Mouse (Mus musculus): ENCODE data around the gene Nxn. TPM values are rescaled to one million over a fixed set of nuclear protein-coding genes. Genes with fewer than 3 reads are reported as not detected.
A peak's percentile ranks its signal among the peaks of the same experiment; 100 is the strongest.

Gene Nxn
- polyA plus RNA-seq, 1 experiment from 2014 or later: 2.6 TPM

- Histone ChIP-seq H3K4me3 (ENCODE audit: low read depth, low read length) (peak within 1 kb of the TSS; percentile 90), H3K9ac (replicated peaks) (peak within 1 kb of the TSS; percentile 93), H3K4me2 (ENCODE audit: low read depth, low read length) (peak within 1 kb of the TSS; percentile 82), H3K27ac (ENCODE audit: low read depth) (peak within 1 kb of the TSS; percentile 52), H3K36me3 (replicated peaks; ENCODE audit: insufficient read depth, low read length) (peaks cover 2% of the 10 kb centered on the region), H3K27me3 (ENCODE audit: insufficient read depth, low read length) (no peaks in the 10 kb centered on the region), H3K9me3 (ENCODE audit: low read length) (no peaks in the 10 kb centered on the region), H3K4me1 (ENCODE audit: insufficient read depth) (peaks cover 6% of the 10 kb centered on the region; the same call in 1 of the 2 replicates)
- TF ChIP-seq EP300 (IDR thresholded peaks at IDR 0.05; ENCODE audit: low read depth) (peak; percentile 16; the same call in 1 of the 2 replicates), CTCF (IDR thresholded peaks at IDR 0.05; ENCODE audit: low read depth) (peak; percentile 99)
- WGBS (ENCODE audit: insufficient replicate concordance): under 1% methylated on average over 46 of the region's 46 CpGs
- DNase-seq (peak; percentile 95), ATAC-seq (peak; percentile 99)
These were observed 8.0 kb upstream of the Nxn start, which contains the start of gene Timm22 for GRCm38 (mm10) chr11:76406702-76407583. Gene Timm22, plus strand, starts transcription at chr11:76406952.

DNA sequence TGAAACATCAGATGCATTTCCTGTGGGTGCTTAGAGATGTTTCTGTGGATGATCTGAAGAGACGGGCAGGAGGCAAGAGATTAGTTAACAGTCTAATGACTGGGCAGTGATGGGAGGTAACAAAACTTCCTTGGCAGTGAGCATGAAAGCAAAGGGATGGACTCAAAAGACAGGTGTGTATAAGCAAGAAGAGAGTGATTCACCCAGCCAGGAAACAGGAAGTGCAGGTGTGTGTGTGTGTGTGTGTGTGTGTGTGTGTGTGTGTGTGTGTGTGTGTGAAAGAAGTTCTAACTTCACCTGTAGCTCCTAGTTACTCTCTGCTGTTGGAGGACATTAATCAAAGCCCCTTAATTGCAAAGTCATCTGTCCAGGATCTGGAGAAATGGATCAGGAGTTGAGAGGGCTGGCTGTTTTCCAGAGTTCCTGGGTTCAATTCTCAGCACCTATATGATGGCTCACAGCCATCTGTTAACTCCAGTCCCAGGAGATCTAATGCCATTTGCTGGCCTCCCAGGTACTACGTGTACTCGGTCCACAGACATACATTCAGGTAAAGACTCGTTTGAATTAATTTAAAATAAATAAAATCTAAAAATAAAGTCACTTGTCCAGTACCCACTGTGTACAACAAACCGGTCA, 6.8 kb upstream of the Nxn start:
- no peak overlapping the region for H3K27ac ChIP-seq (ENCODE audit: low read depth)
- peaks cover 6% of the 10 kb centered on the region; the same call in 1 of the 2 replicates for H3K4me1 ChIP-seq (ENCODE audit: insufficient read depth)
- ATAC-seq (no peak), DNase-seq (no peak)
- no peaks in the 10 kb centered on the region for H3K27me3 ChIP-seq (ENCODE audit: insufficient read depth, low read length)
- H3K4me3 ChIP-seq (ENCODE audit: low read depth, low read length): no peak overlapping the region
- H3K9ac ChIP-seq (replicated peaks): no peak overlapping the region
- TF ChIP-seq EP300 (IDR thresholded peaks at IDR 0.05; ENCODE audit: low read depth) (no peak), CTCF (IDR thresholded peaks at IDR 0.05; ENCODE audit: low read depth) (no peak)
- H3K9me3 ChIP-seq (ENCODE audit: low read length): no peaks in the 10 kb centered on the region
- H3K4me2 ChIP-seq (ENCODE audit: low read depth, low read length): no peak overlapping the region
- WGBS (ENCODE audit: insufficient replicate concordance): 72% methylated on average over 5 of the region's 5 CpGs
- H3K36me3 ChIP-seq (replicated peaks; ENCODE audit: insufficient read depth, low read length): no peaks in the 10 kb centered on the region

- H3K4me1 ChIP-seq (ENCODE audit: insufficient read depth): peaks cover 6% of the 10 kb centered on the region; the same call in 1 of the 2 replicates
- no peak overlapping the region for H3K9ac ChIP-seq (replicated peaks)
- no peak overlapping the region for H3K27ac ChIP-seq (ENCODE audit: low read depth)
- H3K27me3 ChIP-seq (ENCODE audit: insufficient read depth, low read length): no peaks in the 10 kb centered on the region
- ATAC-seq (no peak), DNase-seq (no peak)
- no peaks in the 10 kb centered on the region for H3K36me3 ChIP-seq (replicated peaks; ENCODE audit: insufficient read depth, low read length)
- H3K4me3 ChIP-seq (ENCODE audit: low read depth, low read length): no peak overlapping the region
- H3K9me3 ChIP-seq (ENCODE audit: low read length): no peaks in the 10 kb centered on the region
- TF ChIP-seq EP300 (IDR thresholded peaks at IDR 0.05; ENCODE audit: low read depth) (no peak), CTCF (IDR thresholded peaks at IDR 0.05; ENCODE audit: low read depth) (no peak)
- WGBS (ENCODE audit: insufficient replicate concordance): 56% methylated on average over 4 of the region's 4 CpGs
- no peak overlapping the region for H3K4me2 ChIP-seq (ENCODE audit: low read depth, low read length)
These were observed 6.2 kb upstream of the Nxn start for GRCm38 (mm10) chr11:76405113-76405512.

GRCm38 (mm10) chr11:76401398-76401797, 2.5 kb upstream of the Nxn start:
- Histone ChIP-seq H3K4me2 (ENCODE audit: low read depth, low read length) (no peak overlapping the region), H3K4me1 (ENCODE audit: insufficient read depth) (peaks cover 4% of the 10 kb centered on the region), H3K36me3 (replicated peaks; ENCODE audit: insufficient read depth, low read length) (no peaks in the 10 kb centered on the region), H3K9ac (replicated peaks) (no peak overlapping the region), H3K27me3 (ENCODE audit: insufficient read depth, low read length) (no peaks in the 10 kb centered on the region; the same call in 1 of the 2 replicates), H3K4me3 (ENCODE audit: low read depth, low read length) (no peak overlapping the region), H3K27ac (ENCODE audit: low read depth) (no peak overlapping the region), H3K9me3 (ENCODE audit: low read length) (no peaks in the 10 kb centered on the region)
- ATAC-seq (no peak), DNase-seq (no peak)
- no peak for TF ChIP-seq EP300 (IDR thresholded peaks at IDR 0.05; ENCODE audit: low read depth)
- no peak for TF ChIP-seq CTCF (IDR thresholded peaks at IDR 0.05; ENCODE audit: low read depth)
- WGBS (ENCODE audit: insufficient replicate concordance): 75% methylated on average over 10 of the region's 10 CpGs

DNA sequence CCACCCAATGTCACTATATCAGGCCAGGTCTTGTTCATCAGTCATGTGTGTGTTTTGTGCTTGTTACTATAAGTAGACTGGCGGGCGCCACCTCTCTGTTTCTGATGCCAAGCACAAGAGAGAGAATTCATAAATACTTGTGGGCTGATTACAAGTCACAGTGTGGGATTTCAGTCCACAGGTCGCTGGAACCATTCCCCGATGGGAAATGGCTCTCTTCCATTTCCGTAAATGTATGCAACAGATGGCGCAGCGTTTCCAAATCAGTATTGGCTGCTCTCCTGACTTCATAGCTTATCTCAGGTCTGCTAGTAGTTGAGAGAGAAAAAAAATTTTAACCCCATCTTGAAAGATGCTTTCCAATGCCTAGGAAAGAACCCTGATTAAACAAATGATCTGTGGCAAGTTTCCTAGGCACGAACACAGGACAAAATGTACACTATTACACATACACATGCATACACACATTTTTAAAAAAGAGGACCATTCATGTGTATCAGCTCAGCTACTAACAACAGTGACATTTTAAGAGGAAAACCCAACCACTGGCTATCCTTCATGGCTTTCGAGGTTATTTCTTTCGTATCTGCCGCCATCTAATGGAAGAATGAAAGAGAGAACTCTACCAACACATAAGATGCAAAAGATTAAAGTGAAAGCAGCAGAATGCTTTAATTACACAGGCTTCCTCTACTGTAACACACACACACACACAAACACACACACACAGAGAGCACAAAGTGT, 819 bp upstream of the Nxn start:
- DNase-seq: peak; percentile 23
- no peak overlapping the region for H3K27ac ChIP-seq (ENCODE audit: low read depth)

More for the DNA sequence above, 819 bp upstream of the Nxn start:
- WGBS (ENCODE audit: insufficient replicate concordance): 8% methylated on average over 11 of the region's 11 CpGs
- Histone ChIP-seq H3K9me3 (ENCODE audit: low read length) (no peaks in the 10 kb centered on the region), H3K36me3 (replicated peaks; ENCODE audit: insufficient read depth, low read length) (no peaks in the 10 kb centered on the region), H3K27me3 (ENCODE audit: insufficient read depth, low read length) (no peaks in the 10 kb centered on the region; the same call in 1 of the 2 replicates), H3K4me1 (ENCODE audit: insufficient read depth) (peaks cover 4% of the 10 kb centered on the region), H3K9ac (replicated peaks) (no peak overlapping the region), H3K4me2 (ENCODE audit: low read depth, low read length) (peak overlapping the region; percentile 95), H3K4me3 (ENCODE audit: low read depth, low read length) (peak overlapping the region; percentile 72)
- peak; percentile 28; the same call in 1 of the 2 replicates for ATAC-seq
- no peak for TF ChIP-seq EP300 (IDR thresholded peaks at IDR 0.05; ENCODE audit: low read depth)
- peak; percentile 61 for TF ChIP-seq CTCF (IDR thresholded peaks at IDR 0.05; ENCODE audit: low read depth)
